Mouse (Mus musculus) myocyte (in vitro differentiated cells): Measurements from ENCODE around the gene 4930556J24Rik. TPM values are rescaled to one million over a fixed set of nuclear protein-coding genes. Genes with fewer than 3 reads are reported as not detected.

Source experiments
- H3K27me3 ChIP-seq: one replicate; pipeline ENCODE4 v1.6.1; 2011; ENCODE audit not compliant: control insufficient read depth, insufficient read depth, insufficient read length
- H3K36me3 ChIP-seq: one replicate; pipeline ENCODE4 v1.6.1; 2011; ENCODE audit not compliant: control insufficient read depth, insufficient read depth
- H3K4me2 ChIP-seq: one replicate; pipeline ENCODE4 v1.6.1; 2011; ENCODE audit warnings: low read depth, control low read depth
- H3K4me3 ChIP-seq: one replicate; pipeline ENCODE4 v1.5.1; 2011; ENCODE audit warnings: mild to moderate bottlenecking, control low read depth, moderate library complexity
- H3K79me2 ChIP-seq: one replicate; pipeline ENCODE4 v1.6.1; 2011; ENCODE audit not compliant: control insufficient read depth, insufficient read depth
- H3ac ChIP-seq: one replicate; pipeline ENCODE4 v1.6.1; 2011; ENCODE audit not compliant: control insufficient read depth, insufficient read length
- CEBPB ChIP-seq: IDR thresholded peaks from 2 replicates; pipeline ENCODE4 v1.6.1; 2011; ENCODE audit warnings: mild to moderate bottlenecking, moderate library complexity; ENCODE audit not compliant: poor library complexity, insufficient read depth, severe bottlenecking
- E2F4 ChIP-seq: IDR thresholded peaks from one replicate; pipeline ENCODE4 v1.6.1; 2011; ENCODE audit warnings: mild to moderate bottlenecking, control low read depth, moderate library complexity; ENCODE audit not compliant: insufficient read depth
- MAX ChIP-seq: IDR thresholded peaks from one replicate; pipeline ENCODE4 v1.6.1; 2011; ENCODE audit warnings: low read depth, mild to moderate bottlenecking, control low read depth
- MYOD1 ChIP-seq, 3 experiments: IDR thresholded peaks; one replicate each; pipeline ENCODE4 v1.6.1; 2011; ENCODE audit warnings: control low read depth in 2 of 3, low read depth in 2 of 3, mild to moderate bottlenecking in 2 of 3, moderate library complexity in 1 of 3; ENCODE audit not compliant: insufficient read length in 2 of 3, control insufficient read depth in 1 of 3
- MYOG ChIP-seq, 3 experiments: IDR thresholded peaks; one replicate each; pipeline ENCODE4 v1.6.1; 2011; ENCODE audit warnings: control low read depth in 2 of 3, low read depth in 2 of 3, mild to moderate bottlenecking in 2 of 3; ENCODE audit not compliant: insufficient read length in 2 of 3, control insufficient read depth in 1 of 3, insufficient read depth in 1 of 3
- POLR2A ChIP-seq: IDR thresholded peaks from one replicate; pipeline ENCODE4 v1.6.1; 2011; ENCODE audit warnings: low read depth, mild to moderate bottlenecking, control low read depth, moderate library complexity; ENCODE audit not compliant: insufficient read length
- POLR2AphosphoS2 ChIP-seq: IDR thresholded peaks from one replicate; pipeline ENCODE4 v1.6.1; 2011; ENCODE audit warnings: low read depth, control low read depth; ENCODE audit not compliant: insufficient read length
- REST ChIP-seq: IDR thresholded peaks from one replicate; pipeline ENCODE4 v1.6.1; 2011; ENCODE audit warnings: mild to moderate bottlenecking, control low read depth, moderate library complexity; ENCODE audit not compliant: insufficient read depth, insufficient read length
- SRF ChIP-seq: IDR thresholded peaks from one replicate; pipeline ENCODE4 v1.6.1; 2011; ENCODE audit warnings: low read depth; ENCODE audit not compliant: control insufficient read depth, insufficient read length
- TCF12 ChIP-seq: IDR thresholded peaks from one replicate; pipeline ENCODE4 v1.6.1; 2011; ENCODE audit warnings: mild to moderate bottlenecking, control low read depth; ENCODE audit not compliant: poor library complexity, insufficient read depth, severe bottlenecking
- TCF3 ChIP-seq: IDR thresholded peaks from one replicate; pipeline ENCODE4 v1.6.1; 2011; ENCODE audit warnings: low read depth, control low read depth; ENCODE audit not compliant: insufficient read length
- USF1 ChIP-seq: IDR thresholded peaks from one replicate; pipeline ENCODE4 v1.6.1; 2011; ENCODE audit warnings: low read depth, mild to moderate bottlenecking, control low read depth, moderate library complexity
- polyA plus RNA-seq: library from polyadenylated mRNA; unstranded; fragments of >200 nt; fragmentation: generic; extraction: Trizol; gene quantifications from one replicate; pipeline ENCODE4 v1.2.1, GENCODE M21; 2012; ENCODE audit warnings: missing spikeins

Gene 4930556J24Rik
- polyA plus RNA-seq, 1 experiment = 0.14 TPM

DNA sequence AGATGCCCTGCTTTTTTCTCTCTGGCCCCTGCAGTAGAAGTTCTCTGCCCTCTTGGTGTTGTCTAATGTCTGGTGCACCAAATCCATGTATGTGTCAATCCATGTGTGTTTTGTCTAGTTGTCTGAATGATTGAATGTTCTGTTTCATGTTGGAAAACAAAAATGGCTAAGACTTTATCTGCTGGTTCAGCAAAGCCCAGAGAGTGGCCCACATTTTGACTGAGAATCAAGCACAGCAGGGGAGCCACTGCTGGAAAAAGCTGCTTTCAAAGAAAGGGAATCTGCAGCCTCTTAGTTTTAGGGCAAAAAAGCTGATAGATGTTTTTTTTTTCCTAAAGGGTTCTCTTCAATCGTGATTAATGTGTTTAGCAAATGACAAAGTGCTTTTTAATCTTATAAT lies 30.2 kb downstream of the 4930556J24Rik start:
- TF ChIP-seq USF1 (no peak), TCF3 (no peak), REST (no peak), SRF (no peak), TCF12 (no peak), POLR2A (no peak), CEBPB (no peak), MAX (no peak), MYOD1 (IDR thresholded peaks at IDR 0.05; ENCODE audit: control insufficient read depth in 1 of 3, insufficient read length in 2 of 3, low read depth in 2 of 3) (no peak), POLR2AphosphoS2 (no peak), MYOG (IDR thresholded peaks at IDR 0.05; ENCODE audit: control insufficient read depth in 1 of 3, insufficient read depth in 1 of 3, insufficient read length in 2 of 3, low read depth in 2 of 3) (no peak), E2F4 (no peak)
- Histone ChIP-seq H3K4me2 (no peak overlapping the region), H3K36me3 (no peaks in the 10 kb centered on the region), H3K79me2 (no peaks in the 10 kb centered on the region), H3K4me3 (no peak overlapping the region), H3ac (no peak overlapping the region), H3K27me3 (peaks cover 13% of the 10 kb centered on the region)

DNA sequence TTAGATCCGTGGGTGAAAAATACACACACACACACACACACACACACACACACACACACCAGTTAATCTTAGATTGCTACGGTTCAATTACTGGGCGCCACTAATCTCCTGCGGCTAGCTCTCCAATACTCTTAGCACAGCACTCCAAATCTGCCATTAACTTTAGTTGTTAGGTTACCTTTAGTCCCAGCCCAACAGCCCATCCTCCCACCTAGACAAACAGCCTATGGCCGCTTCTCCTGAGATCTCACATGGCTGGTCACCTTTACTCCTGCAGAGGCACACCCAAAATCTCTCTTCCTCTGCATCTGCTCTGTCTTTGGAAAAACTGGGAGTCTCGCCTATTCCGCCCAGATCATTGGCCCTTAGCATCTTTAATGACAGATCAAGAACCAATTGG lies 35.2 kb downstream of the 4930556J24Rik start:
- H3K4me2 ChIP-seq = no peak overlapping the region
- H3ac ChIP-seq = no peak overlapping the region
- TF ChIP-seq POLR2A (no peak), E2F4 (no peak), SRF (no peak), MYOG (IDR thresholded peaks at IDR 0.05; ENCODE audit: control insufficient read depth in 1 of 3, insufficient read depth in 1 of 3, insufficient read length in 2 of 3, low read depth in 2 of 3) (no peak), MAX (no peak), CEBPB (no peak), USF1 (no peak), POLR2AphosphoS2 (no peak), TCF12 (no peak), TCF3 (no peak), MYOD1 (IDR thresholded peaks at IDR 0.05; ENCODE audit: control insufficient read depth in 1 of 3, insufficient read length in 2 of 3, low read depth in 2 of 3) (no peak), REST (no peak)
- no peaks in the 10 kb centered on the region for H3K79me2 ChIP-seq
- H3K27me3 ChIP-seq = peaks cover 44% of the 10 kb centered on the region
- H3K4me3 ChIP-seq = no peak overlapping the region
- no peaks in the 10 kb centered on the region for H3K36me3 ChIP-seq

DNA sequence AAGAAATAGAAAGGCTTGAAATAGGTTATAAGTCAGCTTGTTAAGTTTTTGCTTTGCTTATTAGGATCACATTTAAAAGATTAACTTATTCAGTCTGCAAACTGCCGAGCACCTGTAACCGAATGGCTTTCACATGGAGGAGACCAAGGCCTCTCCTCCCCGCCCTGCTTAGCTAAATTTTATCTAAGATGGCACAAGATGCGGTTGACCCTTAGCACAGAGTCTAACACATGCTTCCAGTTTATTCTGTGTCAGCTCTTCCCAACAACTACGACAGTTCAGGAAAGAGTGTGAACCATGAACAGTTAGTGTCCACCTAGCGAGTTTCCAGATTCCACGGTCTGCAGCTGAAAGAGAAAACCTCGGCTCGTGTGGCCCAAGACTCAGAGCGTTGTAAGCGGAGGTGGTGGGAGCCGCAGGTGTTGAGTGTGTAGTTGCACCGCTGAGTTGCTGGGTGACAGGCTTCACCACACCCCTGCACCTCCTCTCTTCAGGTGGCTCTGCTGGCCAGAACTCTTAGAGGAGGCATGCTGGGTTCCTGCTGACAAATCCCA lies 39.2 kb downstream of the 4930556J24Rik start:
- H3K4me2 ChIP-seq = no peak overlapping the region
- H3ac ChIP-seq = no peak overlapping the region
- H3K27me3 ChIP-seq = peaks cover 59% of the 10 kb centered on the region
- TF ChIP-seq E2F4 (no peak), POLR2AphosphoS2 (no peak), TCF12 (no peak), MAX (no peak), POLR2A (no peak), SRF (no peak), MYOD1 (IDR thresholded peaks at IDR 0.05; ENCODE audit: control insufficient read depth in 1 of 3, insufficient read length in 2 of 3, low read depth in 2 of 3) (no peak), REST (no peak)
- H3K36me3 ChIP-seq = no peaks in the 10 kb centered on the region
- no peak overlapping the region for H3K4me3 ChIP-seq
- H3K79me2 ChIP-seq = no peaks in the 10 kb centered on the region

DNA sequence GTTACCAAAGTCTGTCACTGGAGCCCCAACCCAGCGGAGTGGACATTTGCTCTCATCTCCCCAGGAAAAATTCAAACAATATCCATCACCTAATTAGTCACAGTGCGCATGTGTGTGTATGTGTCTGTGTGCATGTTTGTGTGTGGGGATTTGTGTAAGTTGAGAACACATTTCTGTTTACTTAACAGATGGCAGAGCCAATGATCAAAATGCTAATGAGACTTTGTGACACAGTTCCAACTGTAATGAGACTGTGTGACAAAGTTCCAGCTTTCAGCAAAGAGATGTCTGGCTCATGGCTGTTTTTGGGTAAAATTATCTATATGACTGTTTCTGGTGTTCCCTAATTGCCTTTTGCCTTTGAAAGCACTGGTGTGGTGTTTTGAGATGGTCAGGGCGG lies 40.3 kb downstream of the 4930556J24Rik start:
- Histone ChIP-seq H3ac (no peak overlapping the region), H3K36me3 (no peaks in the 10 kb centered on the region), H3K27me3 (peaks cover 55% of the 10 kb centered on the region), H3K4me3 (no peak overlapping the region), H3K79me2 (no peaks in the 10 kb centered on the region), H3K4me2 (no peak overlapping the region)
- no peak for TF ChIP-seq CEBPB
- no peak for TF ChIP-seq POLR2AphosphoS2
- TF ChIP-seq POLR2A = no peak
- no peak for TF ChIP-seq TCF12
- no peak for TF ChIP-seq REST
- no peak for TF ChIP-seq MAX
- no peak for TF ChIP-seq TCF3
- no peak for TF ChIP-seq SRF
- no peak for TF ChIP-seq E2F4
- TF ChIP-seq USF1 = no peak
- no peak for TF ChIP-seq MYOG (IDR thresholded peaks at IDR 0.05; ENCODE audit: control insufficient read depth in 1 of 3, insufficient read depth in 1 of 3, insufficient read length in 2 of 3, low read depth in 2 of 3)
- no peak for TF ChIP-seq MYOD1 (IDR thresholded peaks at IDR 0.05; ENCODE audit: control insufficient read depth in 1 of 3, insufficient read length in 2 of 3, low read depth in 2 of 3)
